Mouse (Mus musculus): ENCODE results near the gene Vmn2r118.

The Vmn2r118 gene

DNA sequence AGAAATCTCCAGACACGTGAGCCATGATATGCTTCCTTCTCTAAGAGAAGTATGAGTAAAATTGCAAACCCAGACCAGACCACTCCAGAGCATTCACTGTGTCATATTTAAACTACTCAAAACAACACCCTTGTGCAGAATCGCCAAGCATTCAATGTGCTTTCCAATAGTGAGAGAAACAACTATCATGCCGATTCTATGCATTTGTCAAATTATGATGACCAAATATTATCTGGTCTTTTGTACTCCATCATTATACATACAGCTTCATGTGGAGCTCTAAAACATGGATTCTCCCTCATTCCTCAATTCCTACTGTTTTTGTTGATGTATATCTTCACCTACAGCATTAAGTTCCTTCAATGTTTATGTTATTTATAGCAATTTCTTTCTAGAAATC is at the start of gene Vmn2r118:
Gene Vmn2r118 (minus strand): TSS at position 101 of the 400 bp plus-strand sequence.
- no peak for DNase-seq (ENCODE audit: low read depth)

GRCm38 (mm10) chr17:55661099-55661498 is 36.1 kb upstream of the Vmn2r118 start:
- no peak for DNase-seq (ENCODE audit: low read depth)

GRCm38 (mm10) chr17:55590838-55591237 is 34.2 kb downstream of the Vmn2r118 start:
- DNase-seq (ENCODE audit: low read depth) = no peak

GRCm38 (mm10) chr17:55561774-55562173 is 63.2 kb downstream of the Vmn2r118 start:
- DNase-seq (ENCODE audit: low read depth) = no peak

- no peak for DNase-seq (ENCODE audit: low read depth)
Measured at GRCm38 (mm10) chr17:55548476-55548875, 76.5 kb downstream of the Vmn2r118 start.
